Mouse (Mus musculus) hindbrain, embryonic 15.5 days (tissue): ENCODE measurements at regions not wholly inside any gene's neighbourhood (a gene's known extent, or its start where the extent isn't known, plus 50 kb on each side); places are given as distances from the start of the nearest gene placed in this dataset.
A peak's percentile ranks its signal among the peaks of the same experiment; 100 is the strongest.

Source experiments
- ATAC-seq: fragments of 200-750 bp; cut with Nextera tagmentation; 2 replicates; pipeline ENCODE4 v1.8.0; 2017; ENCODE audit warnings: low read depth, moderate number of reproducible peaks, moderate TSS enrichment; ENCODE audit not compliant: low FRiP score
- H3K27ac ChIP-seq: fragments of 300-500 bp; sonication (generic); replicated peaks from 2 replicates; pipeline ENCODE4 v1.5.1; 2015; ENCODE audit warnings: mild to moderate bottlenecking, inconsistent platforms
- H3K27me3 ChIP-seq: fragments of 300-500 bp; sonication (generic); 2 replicates; pipeline ENCODE4 v1.6.1; 2015; ENCODE audit warnings: control low read depth, inconsistent platforms
- H3K36me3 ChIP-seq: fragments of 300-500 bp; sonication (generic); 2 replicates; pipeline ENCODE4 v1.6.1; 2015; ENCODE audit warnings: control low read depth, inconsistent platforms
- H3K4me1 ChIP-seq: fragments of 300-500 bp; sonication (generic); replicated peaks from 2 replicates; pipeline ENCODE4 v1.6.1; 2015; ENCODE audit warnings: control low read depth, inconsistent platforms
- H3K4me2 ChIP-seq: fragments of 300-500 bp; sonication (generic); 2 replicates; pipeline ENCODE4 v1.6.1; 2015; ENCODE audit warnings: moderate library complexity, mild to moderate bottlenecking, inconsistent platforms
- H3K4me3 ChIP-seq: fragments of 300-500 bp; sonication (generic); 2 replicates; pipeline ENCODE4 v1.5.1; 2015; ENCODE audit warnings: mild to moderate bottlenecking, inconsistent platforms
- H3K9ac ChIP-seq: fragments of 300-500 bp; sonication (generic); 2 replicates; pipeline ENCODE4 v1.6.1; 2015; ENCODE audit warnings: inconsistent platforms
- H3K9me3 ChIP-seq: fragments of 300-500 bp; sonication (generic); 2 replicates; pipeline ENCODE4 v1.6.1; 2016; ENCODE audit warnings: control low read depth, inconsistent platforms
- WGBS: fragments of 180-500 bp; shearing (Covaris S2); methylation state at CpG from one replicate; pipeline ENCODE4 v1.1.7; 2015; 5-methylcytosine and 5-hydroxymethylcytosine counted together

- WGBS: 41% methylated on average over 3 of the region's 3 CpGs
- Histone ChIP-seq H3K4me2 (no peak overlapping the region), H3K36me3 (no peaks in the 10 kb centered on the region), H3K4me3 (no peak overlapping the region), H3K9me3 (no peaks in the 10 kb centered on the region), H3K4me1 (peaks cover 5% of the 10 kb centered on the region; the same call in 1 of the 2 replicates), H3K27ac (no peak overlapping the region), H3K9ac (no peak overlapping the region), H3K27me3 (no peaks in the 10 kb centered on the region)
- no peak for ATAC-seq
Observed at GRCm38 (mm10) chr5:91456924-91457323, 54.1 kb upstream of the Btc start.

GRCm38 (mm10) chr5:91464876-91465508 lies 52.4 kb upstream of the Parm1 start:
- Histone ChIP-seq H3K9ac (no peak overlapping the region), H3K36me3 (no peaks in the 10 kb centered on the region), H3K4me3 (no peak overlapping the region), H3K27me3 (no peaks in the 10 kb centered on the region), H3K9me3 (no peaks in the 10 kb centered on the region), H3K4me2 (no peak overlapping the region), H3K27ac (no peak overlapping the region), H3K4me1 (no peaks in the 10 kb centered on the region)
- ATAC-seq: peak; percentile 91
- WGBS: 46% methylated on average over 4 of the region's 4 CpGs
